Mouse (Mus musculus): Measurements from ENCODE around the gene Luc7l. TPM values are rescaled to one million over a fixed set of nuclear protein-coding genes. Genes with fewer than 3 reads are reported as not detected.

Gene Luc7l
- total and polyA plus RNA-seq, 2 experiments, result 15.4 to 18.2 TPM

GRCm38 (mm10) chr17:26232863-26233262 lies 19.8 kb upstream of the Luc7l start:
- Histone ChIP-seq H3K79me2 (ENCODE audit: control insufficient read depth, insufficient read depth, low read length) (peaks cover 24% of the 10 kb centered on the region; the same call in 1 of the 2 replicates), H3K36me3 (ENCODE audit: control insufficient read depth, insufficient read depth, low read length) (no peaks in the 10 kb centered on the region), H3K9ac (ENCODE audit: low read depth, low read length) (no peak overlapping the region), H3K4me1 (ENCODE audit: control insufficient read depth, insufficient read depth, low read length) (no peaks in the 10 kb centered on the region), H3K27ac (replicated peaks; ENCODE audit: insufficient read depth, low read depth, low read length) (no peak overlapping the region), H3K27me3 (ENCODE audit: control insufficient read depth, insufficient read depth, low read length) (no peaks in the 10 kb centered on the region), H3K4me3 (ENCODE audit: insufficient read depth, low read depth, low read length) (no peak overlapping the region)
- no peak for DNase-seq (ENCODE audit: extremely low read depth, low read depth, low spot score)
- WGBS, result 87% methylated on average over 8 of the region's 8 CpGs
- TF ChIP-seq CTCF (IDR thresholded peaks at IDR 0.05; ENCODE audit: low read depth, low read length), result peak; percentile 63
- TF ChIP-seq POLR2A (IDR thresholded peaks at IDR 0.05; ENCODE audit: extremely low read depth, insufficient read depth, low read length), result no peak

- no peak overlapping the region for H3K27ac ChIP-seq (replicated peaks; ENCODE audit: insufficient read depth, low read depth, low read length)
- no peaks in the 10 kb centered on the region for H3K36me3 ChIP-seq (ENCODE audit: control insufficient read depth, insufficient read depth, low read length)
- no peak for DNase-seq (ENCODE audit: extremely low read depth, low read depth, low spot score)
- H3K4me1 ChIP-seq (ENCODE audit: control insufficient read depth, insufficient read depth, low read length), result no peaks in the 10 kb centered on the region
- no peak for TF ChIP-seq POLR2A (IDR thresholded peaks at IDR 0.05; ENCODE audit: extremely low read depth, insufficient read depth, low read length)
- no peak for TF ChIP-seq CTCF (IDR thresholded peaks at IDR 0.05; ENCODE audit: low read depth, low read length)
- peaks cover 22% of the 10 kb centered on the region; the same call in 1 of the 2 replicates for H3K79me2 ChIP-seq (ENCODE audit: control insufficient read depth, insufficient read depth, low read length)
- WGBS, result 89% methylated on average over 8 of the region's 8 CpGs
- no peaks in the 10 kb centered on the region for H3K27me3 ChIP-seq (ENCODE audit: control insufficient read depth, insufficient read depth, low read length)
- no peak overlapping the region for H3K9ac ChIP-seq (ENCODE audit: low read depth, low read length)
- no peak overlapping the region for H3K4me3 ChIP-seq (ENCODE audit: insufficient read depth, low read depth, low read length)
Measured at GRCm38 (mm10) chr17:26234386-26234785, 18.3 kb upstream of the Luc7l start.

GRCm38 (mm10) chr17:26235077-26235815 lies 17.4 kb upstream of the Luc7l start:
- H3K4me3 ChIP-seq (ENCODE audit: insufficient read depth, low read depth, low read length), result no peak overlapping the region
- peak overlapping the region; percentile 8; the same call in 1 of the 2 replicates for H3K27ac ChIP-seq (replicated peaks; ENCODE audit: insufficient read depth, low read depth, low read length)
- no peak for DNase-seq (ENCODE audit: extremely low read depth, low read depth, low spot score)
- H3K36me3 ChIP-seq (ENCODE audit: control insufficient read depth, insufficient read depth, low read length), result no peaks in the 10 kb centered on the region
- WGBS, result 77% methylated on average over 13 of the region's 13 CpGs
- H3K27me3 ChIP-seq (ENCODE audit: control insufficient read depth, insufficient read depth, low read length), result no peaks in the 10 kb centered on the region
- H3K9ac ChIP-seq (ENCODE audit: low read depth, low read length), result no peak overlapping the region
- no peaks in the 10 kb centered on the region for H3K4me1 ChIP-seq (ENCODE audit: control insufficient read depth, insufficient read depth, low read length)
- no peak for TF ChIP-seq POLR2A (IDR thresholded peaks at IDR 0.05; ENCODE audit: extremely low read depth, insufficient read depth, low read length)
- TF ChIP-seq CTCF (IDR thresholded peaks at IDR 0.05; ENCODE audit: low read depth, low read length), result no peak
- peaks cover 17% of the 10 kb centered on the region; the same call in 1 of the 2 replicates for H3K79me2 ChIP-seq (ENCODE audit: control insufficient read depth, insufficient read depth, low read length)

- Histone ChIP-seq H3K4me1 (ENCODE audit: control insufficient read depth, insufficient read depth, low read length) (peaks cover 2% of the 10 kb centered on the region; the same call in 1 of the 2 replicates), H3K27me3 (ENCODE audit: control insufficient read depth, insufficient read depth, low read length) (no peaks in the 10 kb centered on the region), H3K36me3 (ENCODE audit: control insufficient read depth, insufficient read depth, low read length) (no peaks in the 10 kb centered on the region), H3K9ac (ENCODE audit: low read depth, low read length) (no peak overlapping the region), H3K4me3 (ENCODE audit: insufficient read depth, low read depth, low read length) (no peak overlapping the region), H3K27ac (replicated peaks; ENCODE audit: insufficient read depth, low read depth, low read length) (no peak overlapping the region), H3K79me2 (ENCODE audit: control insufficient read depth, insufficient read depth, low read length) (peaks cover 23% of the 10 kb centered on the region; the same call in 1 of the 2 replicates)
- TF ChIP-seq CTCF (IDR thresholded peaks at IDR 0.05; ENCODE audit: low read depth, low read length) (no peak), POLR2A (IDR thresholded peaks at IDR 0.05; ENCODE audit: extremely low read depth, insufficient read depth, low read length) (no peak)
- no peak for DNase-seq (ENCODE audit: extremely low read depth, low read depth, low spot score)
- WGBS, result 87% methylated on average over 10 of the region's 10 CpGs
Measured at GRCm38 (mm10) chr17:26237667-26238066, 15.0 kb upstream of the Luc7l start.

- Histone ChIP-seq H3K9ac (ENCODE audit: low read depth, low read length) (no peak overlapping the region), H3K79me2 (ENCODE audit: control insufficient read depth, insufficient read depth, low read length) (peaks cover 20% of the 10 kb centered on the region; the same call in 1 of the 2 replicates), H3K36me3 (ENCODE audit: control insufficient read depth, insufficient read depth, low read length) (no peaks in the 10 kb centered on the region), H3K27me3 (ENCODE audit: control insufficient read depth, insufficient read depth, low read length) (no peaks in the 10 kb centered on the region), H3K4me3 (ENCODE audit: insufficient read depth, low read depth, low read length) (no peak overlapping the region), H3K4me1 (ENCODE audit: control insufficient read depth, insufficient read depth, low read length) (peaks cover 3% of the 10 kb centered on the region; the same call in 1 of the 2 replicates), H3K27ac (replicated peaks; ENCODE audit: insufficient read depth, low read depth, low read length) (no peak overlapping the region)
- no peak for DNase-seq (ENCODE audit: extremely low read depth, low read depth, low spot score)
- 73% methylated on average over 2 of the region's 2 CpGs for WGBS
- TF ChIP-seq POLR2A (IDR thresholded peaks at IDR 0.05; ENCODE audit: extremely low read depth, insufficient read depth, low read length) (no peak), CTCF (IDR thresholded peaks at IDR 0.05; ENCODE audit: low read depth, low read length) (no peak)
Measured at GRCm38 (mm10) chr17:26239551-26239950, 13.1 kb upstream of the Luc7l start.
